Mouse (Mus musculus) stomach, embryonic 15.5 days (tissue): Measurements from ENCODE around the gene Hivep1. TPM values are rescaled to one million over a fixed set of nuclear protein-coding genes. Genes with fewer than 3 reads are reported as not detected.

Experiments
- polyA plus RNA-seq: library from polyadenylated mRNA; unstranded; fragments of >200 nt; fragmentation: Nextera tagmentation; extraction: Ambion mirVana; gene quantifications from 2 replicates; pipeline ENCODE4 v1.2.1, GENCODE M21; 2015

The Hivep1 gene
- polyA plus RNA-seq, 1 experiment from 2014 or later = 9.4 TPM

Other genes with a start within 250 kb of the Hivep1 start
- gene Adtrp, start 204.3 kb upstream of the Hivep1 start, polyA plus RNA-seq = 2.4 and 2.5 TPM in 2 replicates
- 3.6 and 3.8 TPM in 2 replicates for gene Edn1, start 249.5 kb downstream of the Hivep1 start, polyA plus RNA-seq